Mouse (Mus musculus): ENCODE measurements at regions not wholly inside any gene's neighbourhood (a gene's known extent, or its start where the extent isn't known, plus 50 kb on each side); places are given as distances from the start of the nearest gene placed in this dataset.

- no peak overlapping the region for H3K4me2 ChIP-seq (replicated peaks)
- no peaks in the 10 kb centered on the region for H3K9me3 ChIP-seq (ENCODE audit: control insufficient read depth, low read length)
- no peaks in the 10 kb centered on the region for H3K27me3 ChIP-seq (ENCODE audit: control insufficient read depth, insufficient read depth, low read length)
- H3K27ac ChIP-seq = no peak overlapping the region
- no peak overlapping the region for H3K4me3 ChIP-seq (replicated peaks; ENCODE audit: low read length)
- WGBS = 97% methylated on average over 3 of the region's 3 CpGs
- H3K36me3 ChIP-seq (replicated peaks; ENCODE audit: control insufficient read depth, insufficient read depth) = no peaks in the 10 kb centered on the region
- H3K4me1 ChIP-seq (replicated peaks; ENCODE audit: control insufficient read depth, insufficient read depth, low read length) = no peaks in the 10 kb centered on the region
- ATAC-seq (ENCODE audit: low FRiP score) (no peak), DNase-seq (ENCODE audit: low spot score) (no peak)
- H3K9ac ChIP-seq = no peak overlapping the region
Measured at GRCm38 (mm10) chr14:95493154-95493553, 387.9 kb upstream of the 4921530L21Rik start.

GRCm38 (mm10) chr14:95493958-95494357 is 387.1 kb upstream of the 4921530L21Rik start:
- no peak overlapping the region for H3K4me2 ChIP-seq (replicated peaks)
- H3K4me3 ChIP-seq (replicated peaks; ENCODE audit: low read length) = no peak overlapping the region
- no peak overlapping the region for H3K9ac ChIP-seq
- ATAC-seq (ENCODE audit: low FRiP score) (no peak), DNase-seq (ENCODE audit: low spot score) (no peak)
- no peaks in the 10 kb centered on the region for H3K4me1 ChIP-seq (replicated peaks; ENCODE audit: control insufficient read depth, insufficient read depth, low read length)
- H3K36me3 ChIP-seq (replicated peaks; ENCODE audit: control insufficient read depth, insufficient read depth) = no peaks in the 10 kb centered on the region
- WGBS = 65% methylated on average over 2 of the region's 2 CpGs
- no peaks in the 10 kb centered on the region for H3K27me3 ChIP-seq (ENCODE audit: control insufficient read depth, insufficient read depth, low read length)
- no peaks in the 10 kb centered on the region for H3K9me3 ChIP-seq (ENCODE audit: control insufficient read depth, low read length)
- no peak overlapping the region for H3K27ac ChIP-seq

GRCm38 (mm10) chr14:95515072-95515471 is 366.0 kb upstream of the 4921530L21Rik start:
- Histone ChIP-seq H3K27ac (no peak overlapping the region), H3K4me1 (replicated peaks; ENCODE audit: control insufficient read depth, insufficient read depth, low read length) (no peaks in the 10 kb centered on the region), H3K9ac (no peak overlapping the region), H3K4me3 (replicated peaks; ENCODE audit: low read length) (no peak overlapping the region), H3K9me3 (ENCODE audit: control insufficient read depth, low read length) (no peaks in the 10 kb centered on the region), H3K27me3 (ENCODE audit: control insufficient read depth, insufficient read depth, low read length) (no peaks in the 10 kb centered on the region), H3K4me2 (replicated peaks) (no peak overlapping the region), H3K36me3 (replicated peaks; ENCODE audit: control insufficient read depth, insufficient read depth) (no peaks in the 10 kb centered on the region)
- WGBS = 76% methylated on average over 1 of the region's 1 CpGs
- no peak for ATAC-seq (ENCODE audit: low FRiP score)
- DNase-seq (ENCODE audit: low spot score) = no peak

GRCm38 (mm10) chr14:95518837-95519236 is 362.2 kb upstream of the 4921530L21Rik start:
- DNase-seq (ENCODE audit: low spot score) (no peak), ATAC-seq (ENCODE audit: low FRiP score) (no peak)
- Histone ChIP-seq H3K36me3 (replicated peaks; ENCODE audit: control insufficient read depth, insufficient read depth) (no peaks in the 10 kb centered on the region), H3K9ac (no peak overlapping the region), H3K4me1 (replicated peaks; ENCODE audit: control insufficient read depth, insufficient read depth, low read length) (no peaks in the 10 kb centered on the region), H3K27me3 (ENCODE audit: control insufficient read depth, insufficient read depth, low read length) (no peaks in the 10 kb centered on the region), H3K27ac (no peak overlapping the region), H3K4me2 (replicated peaks) (no peak overlapping the region), H3K4me3 (replicated peaks; ENCODE audit: low read length) (no peak overlapping the region), H3K9me3 (ENCODE audit: control insufficient read depth, low read length) (no peaks in the 10 kb centered on the region)
- 85% methylated on average over 1 of the region's 1 CpGs for WGBS

GRCm38 (mm10) chr14:95543863-95544262 is 337.2 kb upstream of the 4921530L21Rik start:
- Histone ChIP-seq H3K4me2 (replicated peaks) (no peak overlapping the region), H3K27me3 (ENCODE audit: control insufficient read depth, insufficient read depth, low read length) (no peaks in the 10 kb centered on the region), H3K4me1 (replicated peaks; ENCODE audit: control insufficient read depth, insufficient read depth, low read length) (no peaks in the 10 kb centered on the region), H3K9me3 (ENCODE audit: control insufficient read depth, low read length) (no peaks in the 10 kb centered on the region), H3K27ac (no peak overlapping the region), H3K4me3 (replicated peaks; ENCODE audit: low read length) (no peak overlapping the region), H3K9ac (no peak overlapping the region), H3K36me3 (replicated peaks; ENCODE audit: control insufficient read depth, insufficient read depth) (no peaks in the 10 kb centered on the region)
- DNase-seq (ENCODE audit: low spot score) (no peak), ATAC-seq (ENCODE audit: low FRiP score) (no peak)

- Histone ChIP-seq H3K27me3 (ENCODE audit: control insufficient read depth, insufficient read depth, low read length) (no peaks in the 10 kb centered on the region), H3K9ac (no peak overlapping the region), H3K4me1 (replicated peaks; ENCODE audit: control insufficient read depth, insufficient read depth, low read length) (no peaks in the 10 kb centered on the region), H3K4me2 (replicated peaks) (no peak overlapping the region), H3K27ac (no peak overlapping the region), H3K4me3 (replicated peaks; ENCODE audit: low read length) (no peak overlapping the region), H3K9me3 (ENCODE audit: control insufficient read depth, low read length) (no peaks in the 10 kb centered on the region), H3K36me3 (replicated peaks; ENCODE audit: control insufficient read depth, insufficient read depth) (no peaks in the 10 kb centered on the region)
- DNase-seq (ENCODE audit: low spot score) (no peak), ATAC-seq (ENCODE audit: low FRiP score) (no peak)
- WGBS = 84% methylated on average over 3 of the region's 3 CpGs
Measured at GRCm38 (mm10) chr14:95591075-95591474, 290.0 kb upstream of the 4921530L21Rik start.

- Histone ChIP-seq H3K4me1 (replicated peaks; ENCODE audit: control insufficient read depth, insufficient read depth, low read length) (no peaks in the 10 kb centered on the region), H3K27me3 (ENCODE audit: control insufficient read depth, insufficient read depth, low read length) (no peaks in the 10 kb centered on the region), H3K4me2 (replicated peaks) (no peak overlapping the region), H3K4me3 (replicated peaks; ENCODE audit: low read length) (no peak overlapping the region), H3K9ac (no peak overlapping the region), H3K27ac (no peak overlapping the region), H3K9me3 (ENCODE audit: control insufficient read depth, low read length) (no peaks in the 10 kb centered on the region), H3K36me3 (replicated peaks; ENCODE audit: control insufficient read depth, insufficient read depth) (no peaks in the 10 kb centered on the region)
- ATAC-seq (ENCODE audit: low FRiP score) (no peak), DNase-seq (ENCODE audit: low spot score) (no peak)
- 54% methylated on average over 2 of the region's 2 CpGs for WGBS
Measured at GRCm38 (mm10) chr14:95596385-95596784, 284.7 kb upstream of the 4921530L21Rik start.

- Histone ChIP-seq H3K9me3 (ENCODE audit: control insufficient read depth, low read length) (no peaks in the 10 kb centered on the region), H3K4me2 (replicated peaks) (no peak overlapping the region), H3K27ac (no peak overlapping the region), H3K4me1 (replicated peaks; ENCODE audit: control insufficient read depth, insufficient read depth, low read length) (no peaks in the 10 kb centered on the region), H3K4me3 (replicated peaks; ENCODE audit: low read length) (no peak overlapping the region), H3K36me3 (replicated peaks; ENCODE audit: control insufficient read depth, insufficient read depth) (no peaks in the 10 kb centered on the region), H3K9ac (no peak overlapping the region), H3K27me3 (ENCODE audit: control insufficient read depth, insufficient read depth, low read length) (no peaks in the 10 kb centered on the region)
- WGBS = 37% methylated on average over 6 of the region's 6 CpGs
- DNase-seq (ENCODE audit: low spot score) (no peak), ATAC-seq (ENCODE audit: low FRiP score) (no peak)
Measured at GRCm38 (mm10) chr14:95645980-95646379, 235.1 kb upstream of the 4921530L21Rik start.

GRCm38 (mm10) chr14:95659552-95659951 is 221.5 kb upstream of the 4921530L21Rik start:
- Histone ChIP-seq H3K27ac (no peak overlapping the region), H3K9ac (no peak overlapping the region), H3K4me2 (replicated peaks) (no peak overlapping the region), H3K9me3 (ENCODE audit: control insufficient read depth, low read length) (no peaks in the 10 kb centered on the region), H3K4me1 (replicated peaks; ENCODE audit: control insufficient read depth, insufficient read depth, low read length) (no peaks in the 10 kb centered on the region), H3K4me3 (replicated peaks; ENCODE audit: low read length) (no peak overlapping the region), H3K36me3 (replicated peaks; ENCODE audit: control insufficient read depth, insufficient read depth) (no peaks in the 10 kb centered on the region), H3K27me3 (ENCODE audit: control insufficient read depth, insufficient read depth, low read length) (no peaks in the 10 kb centered on the region)
- ATAC-seq (ENCODE audit: low FRiP score) = no peak
- no peak for DNase-seq (ENCODE audit: low spot score)
- 36% methylated on average over 1 of the region's 1 CpGs for WGBS

GRCm38 (mm10) chr14:95660862-95661261 is 220.2 kb upstream of the 4921530L21Rik start:
- Histone ChIP-seq H3K9ac (no peak overlapping the region), H3K27ac (no peak overlapping the region), H3K27me3 (ENCODE audit: control insufficient read depth, insufficient read depth, low read length) (no peaks in the 10 kb centered on the region), H3K4me3 (replicated peaks; ENCODE audit: low read length) (no peak overlapping the region), H3K4me2 (replicated peaks) (no peak overlapping the region), H3K9me3 (ENCODE audit: control insufficient read depth, low read length) (no peaks in the 10 kb centered on the region), H3K4me1 (replicated peaks; ENCODE audit: control insufficient read depth, insufficient read depth, low read length) (no peaks in the 10 kb centered on the region), H3K36me3 (replicated peaks; ENCODE audit: control insufficient read depth, insufficient read depth) (no peaks in the 10 kb centered on the region)
- 79% methylated on average over 1 of the region's 1 CpGs for WGBS
- ATAC-seq (ENCODE audit: low FRiP score) (no peak), DNase-seq (ENCODE audit: low spot score) (no peak)
